Mouse (Mus musculus): ENCODE results near the gene Nip7. TPM values are rescaled to one million over a fixed set of nuclear protein-coding genes. Genes with fewer than 3 reads are reported as not detected.

Gene Nip7
- total RNA-seq, 2 experiments from 2014 or later, result 34.6 to 67.6 TPM

Other genes with a start within 250 kb of the Nip7 start
- gene Has3, start 186.6 kb upstream of the Nip7 start, total RNA-seq (2014; fragmentation: Nextera tagmentation), result 0.17 TPM in 1 of 2 replicates, not detected in the other
- 0.66 TPM in 1 of 2 replicates, not detected in the other for gene Has3, start 186.6 kb upstream of the Nip7 start, total RNA-seq (2017)
- gene Utp4, start 163.2 kb upstream of the Nip7 start, total RNA-seq (2014; fragmentation: Nextera tagmentation), result 75.1 and 84.5 TPM in 2 replicates
- gene Utp4, start 163.2 kb upstream of the Nip7 start, total RNA-seq (2017), result 73.7 and 79.4 TPM in 2 replicates
- gene Sntb2, start 121.1 kb upstream of the Nip7 start, total RNA-seq (2014; fragmentation: Nextera tagmentation), result 0.26 and 0.49 TPM in 2 replicates
- gene Sntb2, start 121.1 kb upstream of the Nip7 start, total RNA-seq (2017), result 0.34 and 0.52 TPM in 2 replicates
- 36.0 and 36.8 TPM in 2 replicates for gene Vps4a, start 25.7 kb upstream of the Nip7 start, total RNA-seq (2014; fragmentation: Nextera tagmentation)
- gene Vps4a, start 25.7 kb upstream of the Nip7 start, total RNA-seq (2017), result 25.0 and 42.5 TPM in 2 replicates
- 37.9 and 40.1 TPM in 2 replicates for gene Pdf, start 8.3 kb upstream of the Nip7 start, total RNA-seq (2014; fragmentation: Nextera tagmentation)
- 40.3 and 62.4 TPM in 2 replicates for gene Pdf, start 8.3 kb upstream of the Nip7 start, total RNA-seq (2017)
- 19.8 and 30.3 TPM in 2 replicates for gene Cog8, start 188 bp upstream of the Nip7 start, total RNA-seq (2014; fragmentation: Nextera tagmentation)
- gene Cog8, start 188 bp upstream of the Nip7 start, total RNA-seq (2017), result 22.3 and 25.9 TPM in 2 replicates
- gene Tmed6, start 8.8 kb downstream of the Nip7 start, total RNA-seq (2014; fragmentation: Nextera tagmentation), result not detected in 2 replicates
- not detected in 2 replicates for gene Tmed6, start 8.8 kb downstream of the Nip7 start, total RNA-seq (2017)
- 48.8 and 52.7 TPM in 2 replicates for gene Terf2, start 39.7 kb downstream of the Nip7 start, total RNA-seq (2014; fragmentation: Nextera tagmentation)
- 25.6 and 39.7 TPM in 2 replicates for gene Terf2, start 39.7 kb downstream of the Nip7 start, total RNA-seq (2017)
- gene Cyb5b, start 93.8 kb downstream of the Nip7 start, total RNA-seq (2014; fragmentation: Nextera tagmentation), result 34.9 and 35.4 TPM in 2 replicates
- 39.3 and 46.4 TPM in 2 replicates for gene Cyb5b, start 93.8 kb downstream of the Nip7 start, total RNA-seq (2017)
- 25.8 and 29.9 TPM in 2 replicates for gene Nfat5, start 236.6 kb downstream of the Nip7 start, total RNA-seq (2014; fragmentation: Nextera tagmentation)
- 16.6 and 23.4 TPM in 2 replicates for gene Nfat5, start 236.6 kb downstream of the Nip7 start, total RNA-seq (2017)

Data from megakaryocyte-erythroid progenitor cell, adult 5-6 weeks (primary cell).